Mouse (Mus musculus) retina, embryonic 14.5 days (tissue): ENCODE results near the gene Kifc5b.
"Not testable (repeated sequence)": the region's sequence is repeated elsewhere in the genome, so short reads cannot be mapped to it uniquely, and the experiment has no call there.

Experiments used
- DNase-seq: peaks from one replicate; pipeline ENCODE4 v3.0.0-alpha.2; 2015; ENCODE audit warnings: low spot score

The Kifc5b gene

GRCm38 (mm10) chr17:26971247-26971905, 54.5 kb downstream of the Kifc5b start:
- DNase-seq = no peak

- DNase-seq = no peak
Observed at GRCm38 (mm10) chr17:26972107-26972506, 55.2 kb downstream of the Kifc5b start.

GRCm38 (mm10) chr17:26972703-26973574, 56.0 kb downstream of the Kifc5b start, which contains the start of gene Zbtb9:
Gene Zbtb9, plus strand, starts transcription at chr17:26973167.
- DNase-seq = peak; percentile 96

- DNase-seq = no peak
Observed at GRCm38 (mm10) chr17:26974547-26974946, 57.7 kb downstream of the Kifc5b start.

GRCm38 (mm10) chr17:26975415-26975814, 58.5 kb downstream of the Kifc5b start:
- DNase-seq = no peak

- not testable (repeated sequence) for DNase-seq
Observed at GRCm38 (mm10) chr17:26977354-26977753, 60.5 kb downstream of the Kifc5b start.

- DNase-seq = no peak
Observed at GRCm38 (mm10) chr17:26979426-26979825, 62.5 kb downstream of the Kifc5b start.

- no peak for DNase-seq
Observed at GRCm38 (mm10) chr17:26981050-26981449, 64.2 kb downstream of the Kifc5b start.
